Mouse (Mus musculus) Patski (cell line): Measurements from ENCODE around the gene Trim9. TPM values are rescaled to one million over a fixed set of nuclear protein-coding genes. Genes with fewer than 3 reads are reported as not detected.
A peak's percentile ranks its signal among the peaks of the same experiment; 100 is the strongest.

ENCODE experiments used
- ATAC-seq: fragments of 100-300 bp; one replicate; pipeline ENCODE4 v1.8.0; 2021
- CTCF ChIA-PET: fragments of 350-600 bp; sonication (Branson Sonifier 250); formaldehyde crosslinking; loops from one replicate; lab custom pipeline; 2022; ENCODE audit warnings: inconsistent platforms; lab: Charles Lee
- POLR2A ChIA-PET: fragments of 350-600 bp; sonication (Branson Sonifier 250); formaldehyde crosslinking; loops from one replicate; lab custom pipeline; 2022; ENCODE audit warnings: antibody characterized with exemption, inconsistent platforms; lab: Charles Lee
- DNase-seq: peaks from one replicate; pipeline ENCODE4 v3.0.0-alpha.2; 2011; ENCODE audit warnings: low read depth, low spot score
- H3K27me3 ChIP-seq: fragments of 371-371 bp; one replicate; pipeline ENCODE4 v1.5.1; 2021
- CTCF ChIP-seq: fragments of 100-300 bp; IDR thresholded peaks from one replicate; pipeline ENCODE4 v1.5.1; 2021
- in situ Hi-C: fragments of 300-500 bp; cut with MboI; formaldehyde crosslinking; loops from 3 replicates; pipeline ENCODE4 v1.11.1; 2018; ENCODE audit warnings: low pct_unique_long_range_greater_than_20kb, mixed read lengths
- polyA plus RNA-seq: library from polyadenylated mRNA; unstranded; gene quantifications from one replicate; pipeline ENCODE4 v1.2.3, GENCODE M21; 2021

The Trim9 gene
- polyA plus RNA-seq, 1 experiment from 2014 or later: not detected

DNA sequence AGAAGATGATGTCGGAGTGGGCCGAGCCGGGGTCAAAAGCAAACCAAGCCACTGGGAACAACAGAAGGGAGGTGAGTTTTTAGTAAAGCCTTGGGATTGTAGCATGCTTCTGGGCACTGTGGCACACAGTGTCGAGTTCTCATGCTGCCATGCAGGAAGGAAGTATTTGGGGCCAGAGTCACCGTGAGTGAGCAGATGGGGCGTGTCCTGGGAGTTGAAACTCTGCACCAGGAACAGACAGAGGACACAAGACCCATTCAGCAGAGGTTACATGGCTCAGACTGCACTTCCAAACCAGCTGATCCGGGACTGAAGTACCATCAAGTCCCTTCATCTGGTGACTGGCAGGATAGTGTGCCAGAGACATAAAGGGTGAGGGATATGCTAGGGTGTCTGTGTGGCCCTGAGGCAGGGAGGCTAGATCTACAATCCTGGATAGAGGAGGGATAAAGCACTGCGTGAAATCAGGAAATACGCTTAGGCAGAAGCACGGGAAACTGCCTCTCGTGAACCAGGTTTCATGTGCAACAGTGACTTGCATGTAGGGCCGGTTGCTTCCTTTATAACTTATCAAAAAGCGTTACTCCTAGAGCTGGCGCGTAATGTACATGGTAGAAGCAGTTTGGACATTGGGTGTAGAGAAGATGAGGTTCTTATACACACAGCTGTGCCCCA, 96.1 kb downstream of the Trim9 start:
- peaks cover 67% of the 10 kb centered on the region for H3K27me3 ChIP-seq
- in situ Hi-C loops: no loop called here
- no peak for DNase-seq
- ChIA-PET POLR2A (no interaction called here), CTCF (no interaction called here)
- TF ChIP-seq CTCF: no peak
- no peak for ATAC-seq

DNA sequence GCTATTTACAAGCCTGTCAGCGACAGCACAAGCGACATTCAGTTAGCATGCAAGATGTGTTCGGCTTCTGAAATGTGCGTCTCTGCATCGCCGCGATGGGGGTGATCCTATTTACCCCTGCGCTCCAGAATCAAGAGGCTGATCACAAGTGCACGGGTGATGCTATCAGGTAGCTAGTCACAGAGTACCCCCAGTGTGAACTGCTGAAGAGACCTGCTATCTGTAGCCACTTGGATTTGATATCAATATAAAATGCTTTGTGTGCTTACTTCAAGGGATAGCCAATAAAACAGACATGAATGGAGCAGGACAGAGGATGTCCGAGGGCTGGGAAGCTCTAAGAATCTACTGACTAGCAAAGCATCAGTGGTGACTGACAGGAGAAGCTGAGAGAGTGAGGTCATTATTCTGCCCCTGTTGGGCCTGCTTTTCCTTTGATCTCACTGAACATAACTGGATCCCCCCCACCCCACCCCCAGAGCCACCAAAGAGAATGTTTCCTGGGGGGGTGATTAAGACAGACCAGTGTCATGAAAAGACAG, 97.7 kb downstream of the Trim9 start:
- POLR2A ChIA-PET: no interaction called here
- no peak for ATAC-seq

DNA sequence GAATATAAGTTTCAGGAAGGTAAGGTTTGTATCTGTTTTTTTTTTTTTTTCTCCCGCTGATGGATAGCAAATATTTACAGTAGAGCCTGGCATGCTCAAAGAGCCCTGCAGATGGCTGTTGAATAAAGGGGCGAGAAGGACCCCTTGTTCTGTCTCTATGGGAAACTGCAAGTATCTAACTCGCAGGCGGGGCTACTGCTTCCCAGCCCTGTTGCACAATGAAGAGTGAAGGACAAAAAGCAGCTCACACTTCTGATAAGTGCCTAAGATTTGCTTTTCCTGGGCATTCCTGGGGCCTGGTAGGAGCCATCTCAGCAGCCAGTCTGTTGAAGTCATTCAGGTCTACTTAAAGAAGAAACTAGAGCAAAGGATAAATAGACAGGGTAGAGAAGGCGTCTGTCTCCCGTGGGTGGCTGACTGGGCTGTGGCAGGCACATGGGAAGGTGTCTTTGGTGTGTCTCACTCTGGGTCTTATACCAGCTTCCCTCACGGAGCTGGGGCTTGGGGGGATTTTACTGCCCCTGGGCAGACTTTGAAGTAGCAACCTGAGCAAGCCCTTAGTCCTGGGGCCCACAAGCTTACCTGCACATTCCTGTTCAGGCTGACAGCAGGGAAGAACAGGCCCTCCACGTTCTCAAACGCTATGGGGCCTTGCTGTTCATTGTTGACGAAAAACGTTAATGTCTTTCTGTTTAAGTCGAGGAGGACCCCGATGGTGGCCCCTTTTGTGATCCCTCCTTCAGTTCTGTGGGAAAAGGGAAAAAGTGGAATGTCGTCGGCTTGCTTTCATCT, 99.5 kb downstream of the Trim9 start:
- CTCF ChIA-PET: no interaction called here

More for the DNA sequence above, 97.7 kb downstream of the Trim9 start:
- in situ Hi-C loops: loop anchor here (25.0 kb wide), 1 partner anchor 688 kb away; the partner anchor contains the start of gene Actr10
- TF ChIP-seq CTCF: no peak
- CTCF ChIA-PET: interaction anchor here (1.6 kb wide), 1 partner anchor 9 kb away, joined by 5 read pairs; no protein-coding TSS in a partner anchor
- DNase-seq: no peak
- peaks cover 66% of the 10 kb centered on the region for H3K27me3 ChIP-seq

DNA sequence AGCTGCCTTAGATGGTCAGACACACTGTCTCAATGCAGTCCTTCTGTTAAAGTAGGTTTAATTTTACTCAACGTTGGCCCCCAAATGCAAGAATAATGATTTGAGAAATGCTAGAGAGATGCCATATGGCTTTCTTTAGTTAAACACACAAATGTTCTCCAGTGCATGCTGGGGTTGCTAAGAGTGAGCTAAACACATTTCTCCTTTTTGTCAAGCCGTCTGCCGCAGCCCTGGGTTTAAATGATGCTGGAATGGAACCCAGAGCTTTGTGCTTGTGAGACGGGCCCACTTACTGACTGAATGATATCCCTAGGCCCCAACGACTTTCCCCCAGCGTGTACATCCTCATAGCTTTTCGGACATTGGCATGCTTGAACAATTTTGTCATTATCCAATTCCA, 104.9 kb downstream of the Trim9 start:
- in situ Hi-C loops: loop anchor here (25.0 kb wide), 1 partner anchor 695 kb away; the partner anchor contains the start of gene Actr10
- DNase-seq (no peak), ATAC-seq (no peak)
- no peak for TF ChIP-seq CTCF
- POLR2A ChIA-PET: no interaction called here
- CTCF ChIA-PET: interaction anchor here (0.8 kb wide), 1 partner anchor 12 kb away, joined by 3 read pairs; no protein-coding TSS in a partner anchor
- H3K27me3 ChIP-seq: peaks cover 25% of the 10 kb centered on the region

More for the DNA sequence above, 99.5 kb downstream of the Trim9 start:
- H3K27me3 ChIP-seq: peaks cover 57% of the 10 kb centered on the region
- ATAC-seq: no peak
- POLR2A ChIA-PET: no interaction called here
- no peak for TF ChIP-seq CTCF
- no peak for DNase-seq
- in situ Hi-C loops: loop anchor here (25.0 kb wide), 1 partner anchor 689 kb away; the partner anchor contains the start of gene Actr10

DNA sequence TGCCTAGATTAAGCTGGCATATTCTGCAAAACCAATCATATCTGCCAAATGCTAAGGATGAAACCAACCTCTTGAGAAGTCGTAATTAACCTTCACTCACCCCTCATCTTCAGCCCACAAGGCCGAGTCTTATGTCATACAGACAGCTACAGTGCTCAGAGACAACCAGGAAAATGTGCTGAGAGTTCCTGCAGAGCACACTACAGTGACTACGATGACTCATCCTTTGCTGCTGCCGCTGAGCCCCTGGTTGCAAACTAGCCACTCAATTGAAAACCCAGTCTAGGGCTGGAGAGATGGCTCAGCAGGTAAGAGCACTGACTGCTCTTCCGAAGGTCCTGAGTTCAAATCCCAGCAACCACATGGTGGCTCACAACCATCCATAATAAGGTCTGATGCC, 107.7 kb downstream of the Trim9 start:
- DNase-seq (no peak), ATAC-seq (no peak)
- H3K27me3 ChIP-seq: peaks cover 5% of the 10 kb centered on the region
- in situ Hi-C loops: loop anchor here (25.0 kb wide), 1 partner anchor 698 kb away; the partner anchor contains the start of gene Actr10
- ChIA-PET POLR2A (interaction anchor here (0.8 kb wide), 1 partner anchor 85 kb away, joined by 5 read pairs; no protein-coding TSS in a partner anchor), CTCF (interaction anchor here (1.2 kb wide), 1 partner anchor 94 kb away, joined by 3 read pairs; no protein-coding TSS in a partner anchor)
- no peak for TF ChIP-seq CTCF

DNA sequence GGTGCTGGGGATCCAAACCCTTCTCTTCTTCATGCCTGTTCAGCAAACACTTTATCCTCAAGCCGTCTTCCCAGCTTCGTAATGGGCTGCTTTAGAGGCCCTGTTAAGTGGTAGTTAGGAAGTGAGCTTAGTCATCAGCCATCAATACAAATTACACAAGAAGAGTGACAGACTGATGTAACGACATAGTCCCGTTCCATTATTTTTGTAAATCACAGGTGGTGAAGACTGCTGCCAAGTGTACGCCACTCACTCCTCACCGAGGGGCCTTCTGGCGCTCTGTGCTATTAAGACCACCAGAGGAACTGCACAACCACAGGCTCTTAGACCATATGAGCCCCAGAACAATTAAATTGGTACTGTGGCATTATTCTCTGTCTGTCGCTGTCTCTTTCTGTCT, 108.8 kb downstream of the Trim9 start:
- CTCF ChIA-PET: interaction anchor here (1.2 kb wide), 1 partner anchor 93 kb away, joined by 3 read pairs; no protein-coding TSS in a partner anchor
- POLR2A ChIA-PET: no interaction called here
- peaks cover 5% of the 10 kb centered on the region for H3K27me3 ChIP-seq
- ATAC-seq (no peak), DNase-seq (no peak)
- TF ChIP-seq CTCF: no peak
- in situ Hi-C loops: loop anchor here (25.0 kb wide), 1 partner anchor 699 kb away; the partner anchor contains the start of gene Actr10

DNA sequence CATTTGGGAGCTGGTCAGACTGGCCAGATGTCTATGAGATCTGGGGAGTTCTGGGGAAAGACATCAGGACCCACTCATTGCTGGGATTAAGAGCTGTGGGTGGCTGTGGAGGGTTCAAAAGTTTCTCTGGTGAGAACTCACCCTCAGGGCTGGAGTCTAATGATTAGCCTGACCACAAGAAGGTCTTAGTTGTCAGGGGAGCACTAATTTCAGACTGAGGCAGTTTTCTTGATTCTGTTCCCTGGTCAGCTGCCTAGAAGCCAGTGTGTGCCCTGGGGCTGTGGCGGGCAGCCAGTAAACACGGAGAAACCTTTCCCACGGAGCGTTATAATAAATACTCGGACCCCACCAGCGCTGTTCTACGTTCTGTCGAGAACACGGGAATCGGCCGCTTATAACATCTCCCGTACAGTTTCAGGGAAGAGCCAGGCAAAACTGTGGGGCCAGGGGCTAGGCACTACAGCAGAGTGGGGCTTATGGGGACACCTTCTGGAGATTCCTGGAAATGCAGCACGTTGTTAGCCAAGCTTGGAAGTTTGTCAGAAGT, 112.4 kb downstream of the Trim9 start:
- CTCF ChIA-PET: interaction anchor here (1.0 to 1.6 kb wide), 3 partner anchors 16 to 35 kb away, joined by 3 to 5 read pairs (median 3); no protein-coding TSS in a partner anchor
- POLR2A ChIA-PET: no interaction called here
- H3K27me3 ChIP-seq: no peaks in the 10 kb centered on the region
- DNase-seq: peak; percentile 92
- in situ Hi-C loops: loop anchor here (25.0 kb wide), 1 partner anchor 702 kb away; the partner anchor contains the start of gene Actr10
- TF ChIP-seq CTCF: peak; percentile 87
- ATAC-seq: peak; percentile 86

DNA sequence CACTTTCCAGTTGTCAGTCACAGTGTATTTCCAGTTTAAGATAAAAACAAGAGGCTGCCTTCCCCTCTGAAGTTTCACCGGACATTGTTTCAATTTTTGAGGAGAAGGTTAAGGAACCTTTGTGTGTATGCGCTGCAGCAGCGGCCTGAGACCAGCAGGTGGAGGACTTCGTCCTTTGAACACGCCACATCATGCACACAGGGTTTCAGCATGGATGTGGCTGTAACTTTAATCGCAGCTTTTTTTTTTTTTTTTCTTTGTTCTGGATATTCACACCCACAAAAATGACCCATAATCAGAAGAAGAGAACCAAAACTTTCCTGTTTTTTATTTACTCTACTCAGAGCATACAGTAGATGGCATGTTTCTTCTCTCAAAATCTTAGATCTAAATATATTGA, 113.0 kb downstream of the Trim9 start:
- DNase-seq (no peak), ATAC-seq (no peak)
- CTCF ChIA-PET: interaction anchor here (1.0 to 1.6 kb wide), 4 partner anchors 9 to 36 kb away, joined by 3 to 5 read pairs (median 3); no protein-coding TSS in a partner anchor
- H3K27me3 ChIP-seq: peaks cover 3% of the 10 kb centered on the region
- POLR2A ChIA-PET: interaction anchor here (0.5 kb wide), 1 partner anchor 138 kb away, joined by 6 read pairs; no protein-coding TSS in a partner anchor
- no peak for TF ChIP-seq CTCF
- in situ Hi-C loops: loop anchor here (25.0 kb wide), 1 partner anchor 703 kb away; the partner anchor contains the start of gene Actr10

DNA sequence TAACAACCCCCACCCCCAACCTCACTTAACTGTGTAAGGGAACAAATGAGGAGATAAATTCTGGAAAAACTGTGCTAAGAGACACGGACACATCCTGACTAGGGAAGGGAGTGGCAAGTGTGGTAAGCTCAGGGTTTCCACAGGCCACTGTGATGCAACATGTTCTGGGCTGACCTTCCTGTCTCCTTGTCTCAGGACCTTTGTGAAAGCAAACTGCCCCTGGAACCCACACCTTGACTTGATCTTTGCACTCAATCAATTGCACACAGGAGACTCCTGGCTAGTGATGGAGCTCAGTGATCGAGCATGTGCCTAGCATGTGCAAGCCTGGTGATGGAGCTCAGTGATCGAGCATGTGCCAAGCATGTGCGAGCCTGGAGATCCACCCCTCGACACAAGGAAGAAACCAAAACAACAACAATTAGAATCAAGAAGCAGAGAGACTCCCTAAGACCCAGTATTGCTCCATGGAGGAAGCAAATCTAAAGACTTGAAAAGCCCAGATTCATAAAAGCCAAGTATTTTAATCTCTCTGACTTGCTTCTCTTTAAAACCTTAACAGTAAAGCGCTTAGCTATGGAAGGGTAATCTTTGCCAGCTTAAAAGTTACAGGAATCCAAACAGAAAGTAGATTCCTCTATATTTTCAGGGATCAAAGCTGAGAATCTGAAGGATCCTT, 113.6 kb downstream of the Trim9 start:
- POLR2A ChIA-PET: interaction anchor here (0.5 kb wide), 1 partner anchor 137 kb away, joined by 6 read pairs; no protein-coding TSS in a partner anchor
- no peak for TF ChIP-seq CTCF
- in situ Hi-C loops: loop anchor here (25.0 kb wide), 1 partner anchor 704 kb away; the partner anchor contains the start of gene Actr10

More for the DNA sequence above, 113.6 kb downstream of the Trim9 start:
- ATAC-seq: no peak
- peaks cover 4% of the 10 kb centered on the region for H3K27me3 ChIP-seq
- CTCF ChIA-PET: interaction anchor here (1.2 to 1.6 kb wide), 2 partner anchors 8 to 37 kb away, joined by 3 read pairs; no protein-coding TSS in a partner anchor
- DNase-seq: no peak
